Mouse (Mus musculus) limb, embryonic 14.5 days (tissue): ENCODE results near the gene Ostf1. TPM values are rescaled to one million over a fixed set of nuclear protein-coding genes. Genes with fewer than 3 reads are reported as not detected.

ENCODE experiments used
- ATAC-seq: fragments of 200-750 bp; cut with Nextera tagmentation; 2 replicates; pipeline ENCODE4 v1.8.0; 2017; ENCODE audit warnings: low read depth, moderate number of reproducible peaks, moderate TSS enrichment; ENCODE audit not compliant: low FRiP score
- DNase-seq: peaks from one replicate; pipeline ENCODE4 v3.0.0-alpha.2; 2015; ENCODE audit warnings: low spot score
- H3K27ac ChIP-seq: fragments of 300-500 bp; sonication (generic); replicated peaks from 2 replicates; pipeline ENCODE4 v1.5.1; 2014; ENCODE audit warnings: low read depth, mild to moderate bottlenecking, low read length, moderate library complexity, mixed read lengths
- H3K27me3 ChIP-seq: fragments of 300-500 bp; sonication (generic); 2 replicates; pipeline ENCODE4 v1.6.1; 2014; ENCODE audit warnings: low read length, mixed read lengths; ENCODE audit not compliant: control insufficient read depth, insufficient read depth
- H3K36me3 ChIP-seq: fragments of 300-500 bp; sonication (generic); 2 replicates; pipeline ENCODE4 v1.6.1; 2014; ENCODE audit warnings: mild to moderate bottlenecking, low read length, moderate library complexity, mixed read lengths; ENCODE audit not compliant: control insufficient read depth, insufficient read depth
- H3K4me1 ChIP-seq: fragments of 300-500 bp; sonication (generic); 2 replicates; pipeline ENCODE4 v1.6.1; 2014; ENCODE audit warnings: antibody characterized with exemption, low read length, mixed read lengths; ENCODE audit not compliant: control insufficient read depth, insufficient read depth
- H3K4me2 ChIP-seq: fragments of 300-500 bp; sonication (generic); replicated peaks from 2 replicates; pipeline ENCODE4 v1.6.1; 2014; ENCODE audit warnings: low read depth, mild to moderate bottlenecking, low read length, moderate library complexity; ENCODE audit not compliant: severe bottlenecking
- H3K4me3 ChIP-seq: fragments of 300-500 bp; sonication (generic); replicated peaks from 2 replicates; pipeline ENCODE4 v1.5.1; 2014; ENCODE audit warnings: low read length
- H3K9ac ChIP-seq: fragments of 300-500 bp; sonication (generic); 2 replicates; pipeline ENCODE4 v1.6.1; 2014; ENCODE audit warnings: mild to moderate bottlenecking, low read depth, low read length, moderate library complexity; ENCODE audit not compliant: severe bottlenecking
- H3K9me3 ChIP-seq: fragments of 300-500 bp; sonication (generic); 2 replicates; pipeline ENCODE4 v1.6.1; 2016; ENCODE audit warnings: low read length; ENCODE audit not compliant: control insufficient read depth
- POLR2A ChIP-seq: fragments of 200-500 bp; IDR thresholded peaks from 2 replicates; pipeline ENCODE4 v1.8.0; 2012; ENCODE audit warnings: inconsistent platforms, mild to moderate bottlenecking, moderate library complexity, borderline replicate concordance; ENCODE audit not compliant: insufficient read depth, insufficient read length; ENCODE audit errors: extremely low read depth
- WGBS: fragments of 180-500 bp; shearing (Covaris S2); extraction: QIAGEN DNeasy Blood & Tissue Kit; methylation state at CpG from one replicate; pipeline ENCODE4 v1.1.7; 2014; 5-methylcytosine and 5-hydroxymethylcytosine counted together
- polyA plus RNA-seq, 2 experiments: library from polyadenylated mRNA; depleted of rRNA in 1 of 2; stranded (reverse) in 1 of 2; unstranded in 1 of 2; fragments of >200 nt; fragmentation: Nextera tagmentation in 1 of 2; extraction: Ambion mirVana in 1 of 2; gene quantifications; 2 replicates each; pipeline versions ENCODE4 v1.2.1 to v1.2.3; 2012 to 2014

Gene Ostf1
- polyA plus RNA-seq, 2 experiments: 51.6 to 108 TPM

DNA sequence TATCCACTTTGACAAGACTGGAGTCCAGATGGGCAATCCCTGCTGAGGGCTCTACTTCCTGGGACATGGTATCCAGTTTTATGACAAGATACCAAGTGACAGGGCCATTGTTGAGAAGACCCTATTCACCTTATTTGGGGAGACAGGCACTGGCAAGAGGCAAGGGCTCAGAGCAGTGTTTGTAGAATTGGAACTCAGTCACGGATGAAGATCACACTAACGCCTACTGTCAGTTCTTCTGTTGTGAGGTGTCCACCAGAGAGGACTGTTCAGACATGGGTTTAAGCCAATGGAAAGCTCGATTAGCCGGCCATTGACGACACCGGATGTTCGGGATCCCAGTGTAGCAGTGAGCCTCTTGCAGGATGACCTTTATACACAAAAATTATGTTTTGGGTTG is 37.9 kb upstream of the Ostf1 start:
- no peaks in the 10 kb centered on the region for H3K36me3 ChIP-seq
- no peaks in the 10 kb centered on the region for H3K9me3 ChIP-seq
- TF ChIP-seq POLR2A: no peak
- no peak overlapping the region for H3K9ac ChIP-seq
- no peak overlapping the region for H3K4me2 ChIP-seq
- peaks cover 19% of the 10 kb centered on the region for H3K4me1 ChIP-seq
- no peaks in the 10 kb centered on the region for H3K27me3 ChIP-seq
- H3K4me3 ChIP-seq: no peak overlapping the region
- ATAC-seq (no peak), DNase-seq (no peak)
- no peak overlapping the region for H3K27ac ChIP-seq
- WGBS: 94% methylated on average over 7 of the region's 7 CpGs

DNA sequence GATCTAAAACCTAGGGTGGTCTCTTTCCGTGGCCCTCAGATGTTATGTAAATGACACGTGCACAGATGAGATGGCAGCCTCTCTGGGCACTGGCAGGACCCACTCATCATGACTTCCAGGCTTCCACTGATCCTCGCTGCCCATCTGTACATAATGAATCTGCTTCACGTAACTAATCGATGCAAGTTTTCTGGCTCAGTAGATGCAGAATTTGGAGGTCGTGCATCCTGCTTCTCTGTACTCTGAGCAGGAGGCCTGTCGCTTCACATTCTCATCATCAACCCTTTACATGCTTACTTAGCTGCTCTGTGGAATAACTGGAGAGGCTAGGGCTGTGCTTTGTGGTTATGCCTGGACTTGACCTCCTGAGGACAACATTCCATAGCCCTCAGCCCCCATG is 35.3 kb upstream of the Ostf1 start:
- WGBS: 86% methylated on average over 7 of the region's 7 CpGs
- no peak overlapping the region for H3K4me3 ChIP-seq
- no peaks in the 10 kb centered on the region for H3K36me3 ChIP-seq
- H3K27ac ChIP-seq: no peak overlapping the region
- ATAC-seq (no peak), DNase-seq (no peak)
- no peak for TF ChIP-seq POLR2A
- H3K27me3 ChIP-seq: no peaks in the 10 kb centered on the region
- H3K4me2 ChIP-seq: no peak overlapping the region
- no peaks in the 10 kb centered on the region for H3K9me3 ChIP-seq
- no peak overlapping the region for H3K9ac ChIP-seq
- peaks cover 4% of the 10 kb centered on the region for H3K4me1 ChIP-seq

DNA sequence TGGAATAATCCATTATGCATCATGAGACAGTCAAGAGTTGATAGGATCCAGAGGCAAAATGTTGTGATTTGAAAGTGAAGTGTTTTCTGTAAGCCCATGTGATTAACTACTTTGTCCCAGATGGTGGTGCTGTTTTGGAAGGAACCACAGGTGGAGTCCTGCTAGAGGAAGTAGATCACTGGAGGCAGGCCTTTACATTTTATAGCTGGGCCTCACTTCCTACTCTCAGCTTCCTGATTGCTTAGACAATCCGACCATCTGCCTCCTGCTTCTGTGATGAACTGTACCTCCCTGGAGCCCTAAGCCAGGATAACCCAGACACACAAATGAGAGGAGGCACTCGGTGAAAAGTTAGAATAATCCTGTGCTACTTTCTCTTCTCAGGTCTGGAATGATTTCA is 32.3 kb upstream of the Ostf1 start:
- no peak overlapping the region for H3K27ac ChIP-seq
- H3K4me3 ChIP-seq: no peak overlapping the region
- H3K4me1 ChIP-seq: no peaks in the 10 kb centered on the region
- no peaks in the 10 kb centered on the region for H3K36me3 ChIP-seq
- H3K9ac ChIP-seq: no peak overlapping the region
- ATAC-seq: no peak
- DNase-seq: no peak
- H3K9me3 ChIP-seq: no peaks in the 10 kb centered on the region
- 38% methylated on average over 2 of the region's 2 CpGs for whole genome bisulfite sequencing
- H3K4me2 ChIP-seq: no peak overlapping the region
- no peak for TF ChIP-seq POLR2A
- H3K27me3 ChIP-seq: no peaks in the 10 kb centered on the region

DNA sequence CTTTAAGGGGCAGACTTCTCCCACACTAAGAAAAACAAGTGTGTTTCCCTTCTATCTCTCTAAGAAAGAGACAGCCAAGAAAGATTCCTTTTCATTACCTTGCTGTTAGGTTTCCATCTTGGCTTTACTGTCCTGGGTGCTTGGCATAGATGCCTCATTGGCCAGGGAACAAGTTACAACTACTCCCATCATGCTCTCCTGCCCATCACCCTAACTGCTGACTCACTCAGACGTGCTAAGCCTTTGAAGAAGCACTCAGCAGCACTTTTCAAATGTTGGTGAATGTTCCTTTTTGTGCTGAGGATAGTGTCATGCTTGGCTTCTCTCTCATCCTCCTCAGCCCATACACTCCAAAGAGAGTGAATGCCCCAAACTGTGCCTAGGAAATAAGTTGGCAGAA is 30.1 kb upstream of the Ostf1 start:
- Histone ChIP-seq H3K36me3 (no peaks in the 10 kb centered on the region), H3K9me3 (no peaks in the 10 kb centered on the region), H3K27me3 (no peaks in the 10 kb centered on the region), H3K4me1 (no peaks in the 10 kb centered on the region), H3K9ac (no peak overlapping the region), H3K27ac (no peak overlapping the region), H3K4me3 (no peak overlapping the region), H3K4me2 (no peak overlapping the region)
- 52% methylated on average over 1 of the region's 1 CpGs for WGBS
- TF ChIP-seq POLR2A: no peak
- DNase-seq (no peak), ATAC-seq (no peak)

DNA sequence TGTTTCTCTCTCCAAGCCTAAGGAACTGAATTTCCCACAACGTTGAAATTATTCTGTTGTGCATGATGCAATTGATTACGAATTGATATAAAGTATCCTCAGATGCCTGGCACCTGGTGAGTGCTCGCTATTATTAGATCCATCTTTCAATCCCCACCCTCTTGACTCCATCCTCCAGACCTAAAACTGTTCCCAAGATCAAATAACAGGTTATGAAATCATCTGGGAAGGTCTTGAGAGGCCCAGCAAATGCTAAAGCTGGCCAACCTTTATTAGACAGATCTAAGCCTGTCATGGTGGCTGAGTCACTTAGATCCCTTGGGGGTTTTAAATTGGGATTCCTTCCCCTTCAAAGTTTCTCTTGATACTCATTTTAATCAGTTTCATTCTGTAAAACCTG is 28.8 kb upstream of the Ostf1 start:
- WGBS: 81% methylated on average over 3 of the region's 3 CpGs
- H3K27ac ChIP-seq: no peak overlapping the region

DNA sequence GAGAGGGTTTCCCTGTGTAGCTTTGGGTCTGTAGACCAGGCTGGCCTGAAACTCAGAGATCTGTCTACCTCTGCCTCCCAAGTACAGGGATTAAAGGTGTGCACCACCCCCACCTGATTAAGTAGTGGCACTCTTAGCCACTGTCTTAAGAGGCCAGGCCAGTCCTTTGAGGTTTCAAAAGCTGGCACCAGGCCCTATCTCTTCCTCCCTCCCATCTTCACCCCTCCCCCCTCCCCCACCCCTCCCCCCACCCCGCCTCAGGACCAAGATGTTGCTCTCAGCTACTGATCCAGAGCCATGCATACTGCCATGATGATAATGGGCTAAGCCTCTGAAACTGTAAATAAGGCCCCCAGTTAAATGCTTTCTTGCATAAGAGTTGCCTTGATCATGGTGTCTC is 27.7 kb upstream of the Ostf1 start:
- Histone ChIP-seq H3K4me3 (no peak overlapping the region), H3K4me2 (no peak overlapping the region), H3K36me3 (no peaks in the 10 kb centered on the region), H3K27ac (no peak overlapping the region), H3K27me3 (no peaks in the 10 kb centered on the region), H3K9ac (no peak overlapping the region), H3K9me3 (no peaks in the 10 kb centered on the region), H3K4me1 (no peaks in the 10 kb centered on the region)
- ATAC-seq (no peak), DNase-seq (no peak)
- TF ChIP-seq POLR2A: no peak
- no CpG with 5 or more reads among the region's 1 CpGs for WGBS

More for the DNA sequence above, 28.8 kb upstream of the Ostf1 start:
- DNase-seq: no peak
- no peak for TF ChIP-seq POLR2A
- Histone ChIP-seq H3K27me3 (no peaks in the 10 kb centered on the region), H3K9ac (no peak overlapping the region), H3K4me2 (no peak overlapping the region), H3K36me3 (no peaks in the 10 kb centered on the region), H3K4me3 (no peak overlapping the region), H3K4me1 (no peaks in the 10 kb centered on the region), H3K9me3 (no peaks in the 10 kb centered on the region)
- ATAC-seq: no peak
